Mouse (Mus musculus) 3T3-L1 (cell line): Measurements from ENCODE around the gene Slc9a9.
A peak's percentile ranks its signal among the peaks of the same experiment; 100 is the strongest.

Experiments used
- DNase-seq: peaks from one replicate; pipeline ENCODE4 v3.0.0-alpha.2; 2015; ENCODE audit warnings: low read depth, low spot score

Slc9a9 gene

GRCm38 (mm10) chr9:94732136-94732535 is 62.4 kb downstream of the Slc9a9 start:
- no peak for DNase-seq

- no peak for DNase-seq
Observed at GRCm38 (mm10) chr9:94732599-94733287, 63.0 kb downstream of the Slc9a9 start.

GRCm38 (mm10) chr9:94734320-94734719 is 64.6 kb downstream of the Slc9a9 start:
- DNase-seq, result no peak

GRCm38 (mm10) chr9:94737226-94737625 is 67.5 kb downstream of the Slc9a9 start:
- DNase-seq, result no peak

- peak; percentile 88 for DNase-seq
Observed at GRCm38 (mm10) chr9:94738555-94739427, 69.1 kb downstream of the Slc9a9 start.

GRCm38 (mm10) chr9:94740841-94741240 is 71.1 kb downstream of the Slc9a9 start:
- DNase-seq, result peak; percentile 62

- DNase-seq, result no peak
Observed at GRCm38 (mm10) chr9:94743291-94743690, 73.6 kb downstream of the Slc9a9 start.

- DNase-seq, result no peak
Observed at GRCm38 (mm10) chr9:94748503-94748902, 78.8 kb downstream of the Slc9a9 start.

GRCm38 (mm10) chr9:94750187-94750586 is 80.5 kb downstream of the Slc9a9 start:
- no peak for DNase-seq

GRCm38 (mm10) chr9:94750935-94751637 is 81.4 kb downstream of the Slc9a9 start:
- no peak for DNase-seq

- DNase-seq, result no peak
Observed at GRCm38 (mm10) chr9:94751638-94752021, 81.9 kb downstream of the Slc9a9 start.

GRCm38 (mm10) chr9:94752121-94752520 is 82.4 kb downstream of the Slc9a9 start:
- DNase-seq, result no peak

GRCm38 (mm10) chr9:94759904-94760303 is 90.2 kb downstream of the Slc9a9 start:
- no peak for DNase-seq

- no peak for DNase-seq
Observed at GRCm38 (mm10) chr9:94768114-94768513, 98.4 kb downstream of the Slc9a9 start.

GRCm38 (mm10) chr9:94768524-94768923 is 98.8 kb downstream of the Slc9a9 start:
- no peak for DNase-seq

GRCm38 (mm10) chr9:94773357-94773756 is 103.6 kb downstream of the Slc9a9 start:
- DNase-seq, result no peak

GRCm38 (mm10) chr9:94788261-94788660 is 118.6 kb downstream of the Slc9a9 start:
- DNase-seq, result no peak

- DNase-seq, result no peak
Observed at GRCm38 (mm10) chr9:94790966-94791365, 121.3 kb downstream of the Slc9a9 start.

GRCm38 (mm10) chr9:94803073-94803472 is 133.4 kb downstream of the Slc9a9 start:
- no peak for DNase-seq

GRCm38 (mm10) chr9:94805506-94805905 is 135.8 kb downstream of the Slc9a9 start:
- no peak for DNase-seq

- no peak for DNase-seq
Observed at GRCm38 (mm10) chr9:94815518-94815917, 145.8 kb downstream of the Slc9a9 start.

- no peak for DNase-seq
Observed at GRCm38 (mm10) chr9:94821268-94821667, 151.6 kb downstream of the Slc9a9 start.
